Mouse (Mus musculus): ENCODE data around the gene Pi16. TPM values are rescaled to one million over a fixed set of nuclear protein-coding genes. Genes with fewer than 3 reads are reported as not detected.
A peak's percentile ranks its signal among the peaks of the same experiment; 100 is the strongest.

The Pi16 gene
- polyA plus RNA-seq, 1 experiment from 2014 or later = 0.14 TPM

- no peaks in the 10 kb centered on the region for H3K27me3 ChIP-seq (ENCODE audit: insufficient read depth, low read length)
- 75% methylated on average over 10 of the region's 10 CpGs for WGBS
These were observed 58.4 kb downstream of the Pi16 start for GRCm38 (mm10) chr17:29375871-29376270.

DNA sequence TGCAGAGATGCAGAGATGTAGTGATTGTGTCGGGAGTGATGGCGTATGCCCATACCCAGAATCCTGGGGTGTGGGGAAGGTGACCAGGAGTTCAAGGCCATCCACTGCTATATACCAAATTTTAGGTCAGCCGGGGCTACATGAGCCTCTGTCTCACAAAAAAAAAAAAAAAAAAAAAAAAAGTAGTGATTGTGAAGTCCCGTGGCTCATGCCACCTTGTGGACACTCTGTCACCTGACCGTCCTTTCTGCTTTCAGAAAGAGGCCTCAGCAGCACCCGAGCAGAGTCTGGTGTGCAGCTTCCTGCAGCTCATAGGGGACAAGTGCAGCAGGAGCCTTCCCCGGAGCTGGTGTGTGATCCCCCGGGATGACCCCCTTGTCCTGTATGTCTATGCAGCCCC lies 60.6 kb downstream of the Pi16 start:
- WGBS = 54% methylated on average over 8 of the region's 8 CpGs

More at GRCm38 (mm10) chr17:29375871-29376270, 58.4 kb downstream of the Pi16 start:
- Histone ChIP-seq H3K4me1 (ENCODE audit: insufficient read depth) (no peaks in the 10 kb centered on the region), H3K9me3 (ENCODE audit: low read depth, low read length) (no peaks in the 10 kb centered on the region), H3K4me2 (no peak overlapping the region), H3K27ac (ENCODE audit: low read depth) (no peak overlapping the region), H3K9ac (no peak overlapping the region), H3K4me3 (ENCODE audit: low read depth, low read length) (no peak overlapping the region), H3K36me3 (ENCODE audit: insufficient read depth) (no peaks in the 10 kb centered on the region)
- DNase-seq (no peak), ATAC-seq (ENCODE audit: insufficient read depth) (no peak)
- no peak for TF ChIP-seq CTCF (IDR thresholded peaks at IDR 0.05; ENCODE audit: low read depth)

More for the DNA sequence above, 60.6 kb downstream of the Pi16 start:
- Histone ChIP-seq H3K4me2 (no peak overlapping the region), H3K27ac (ENCODE audit: low read depth) (no peak overlapping the region), H3K27me3 (ENCODE audit: insufficient read depth, low read length) (no peaks in the 10 kb centered on the region), H3K9ac (no peak overlapping the region), H3K36me3 (ENCODE audit: insufficient read depth) (no peaks in the 10 kb centered on the region), H3K4me1 (ENCODE audit: insufficient read depth) (no peaks in the 10 kb centered on the region), H3K4me3 (ENCODE audit: low read depth, low read length) (no peak overlapping the region), H3K9me3 (ENCODE audit: low read depth, low read length) (no peaks in the 10 kb centered on the region)
- DNase-seq (no peak), ATAC-seq (ENCODE audit: insufficient read depth) (no peak)
- TF ChIP-seq CTCF (IDR thresholded peaks at IDR 0.05; ENCODE audit: low read depth) = peak; percentile 20; the same call in 1 of the 2 replicates

Other genes starting within 250 kb of the Pi16 start
- 12.4 and 13.6 TPM in 2 replicates for gene Cdkn1a, start 226.7 kb upstream of the Pi16 start, polyA plus RNA-seq (2014; fragmentation: Nextera tagmentation; extraction: Ambion mirVana)
- 0.46 and 1.1 TPM in 2 replicates for gene Rab44, start 203.5 kb upstream of the Pi16 start, polyA plus RNA-seq (2014; fragmentation: Nextera tagmentation; extraction: Ambion mirVana)
- gene Cpne5, start 79.5 kb upstream of the Pi16 start, polyA plus RNA-seq (2014; fragmentation: Nextera tagmentation; extraction: Ambion mirVana) = 6.7 and 6.9 TPM in 2 replicates
- 158 and 162 TPM in 2 replicates for gene Ppil1, start 53.5 kb upstream of the Pi16 start, polyA plus RNA-seq (2014; fragmentation: Nextera tagmentation; extraction: Ambion mirVana)
- 68.9 and 71.1 TPM in 2 replicates for gene BC004004, start 48.9 kb upstream of the Pi16 start, polyA plus RNA-seq (2014; fragmentation: Nextera tagmentation; extraction: Ambion mirVana)
- gene Mtch1, start 30.3 kb downstream of the Pi16 start, polyA plus RNA-seq (2014; fragmentation: Nextera tagmentation; extraction: Ambion mirVana) = 381 and 395 TPM in 2 replicates
- 15.7 and 19.2 TPM in 2 replicates for gene Fgd2, start 43.2 kb downstream of the Pi16 start, polyA plus RNA-seq (2014; fragmentation: Nextera tagmentation; extraction: Ambion mirVana)
- gene Pim1, start 173.1 kb downstream of the Pi16 start, polyA plus RNA-seq (2014; fragmentation: Nextera tagmentation; extraction: Ambion mirVana) = 14.1 and 16.0 TPM in 2 replicates
- gene Gm17657, start 232.0 kb downstream of the Pi16 start, polyA plus RNA-seq (2014; fragmentation: Nextera tagmentation; extraction: Ambion mirVana) = not detected in 2 replicates
- gene Tbc1d22b, start 232.1 kb downstream of the Pi16 start, polyA plus RNA-seq (2014; fragmentation: Nextera tagmentation; extraction: Ambion mirVana) = 17.4 TPM in 2 replicates
- gene Tmem217, start 234.7 kb downstream of the Pi16 start, polyA plus RNA-seq (2014; fragmentation: Nextera tagmentation; extraction: Ambion mirVana) = 0.43 and 0.46 TPM in 2 replicates

All from lung, embryonic 14.5 days (tissue).